Comparison of ENCODE assay signal across 8 mouse cellular contexts in the genomic region with DNA sequence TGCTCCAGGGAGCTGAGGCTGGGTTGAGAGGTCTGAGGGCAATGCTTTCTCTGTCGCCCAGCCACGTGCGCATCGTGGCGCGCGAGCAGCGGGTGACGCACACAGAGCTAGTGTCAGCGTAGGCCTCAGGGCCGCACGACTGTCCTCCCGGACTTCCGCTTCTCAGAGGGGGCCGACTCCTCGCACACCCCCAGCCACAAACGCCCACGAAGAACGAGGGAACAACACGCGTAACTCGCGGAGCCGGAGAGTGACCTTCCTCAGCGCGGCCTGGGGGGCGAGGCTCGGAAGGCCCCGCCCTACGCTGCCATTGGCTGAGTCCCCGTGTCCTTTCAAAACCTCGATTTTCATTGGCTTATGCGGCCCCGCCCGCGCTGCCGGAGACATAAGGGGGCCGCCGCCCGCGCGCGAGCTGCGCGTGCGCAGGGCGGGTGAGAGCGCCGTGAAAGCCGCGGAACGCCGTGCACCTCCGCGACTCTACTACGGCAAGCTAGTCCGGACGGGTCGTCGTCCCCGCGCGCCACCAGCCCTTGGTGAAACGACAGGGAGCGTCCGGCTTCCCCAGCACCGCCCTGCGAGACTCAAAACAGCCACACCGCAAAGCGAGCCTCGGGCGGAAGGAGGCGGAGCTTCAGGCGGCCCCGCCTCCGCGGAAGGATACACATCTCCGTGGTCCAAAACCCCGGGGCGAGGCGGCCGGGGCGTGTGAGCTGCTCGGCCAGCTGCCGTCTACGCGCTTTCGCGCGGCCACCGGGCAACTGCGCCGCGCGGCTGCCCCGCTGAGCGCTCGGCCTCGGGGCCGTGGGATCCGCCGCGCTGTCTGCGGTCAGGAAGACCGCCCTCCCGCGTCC. TPM values are rescaled to one million over a fixed set of nuclear protein-coding genes. Genes with fewer than 3 reads are reported as not detected.
DNase-seq lines count a peak whose midpoint lies in the region; ATAC-seq lines count a peak whose summit lies in the region.

A gene (plus strand): TSS at position 415 of the 851 bp plus-strand sequence.

- peak within 1 kb of the TSS; percentile 90 for H3K4me2 ChIP-seq in hindbrain, embryonic 16.5 days (ENCODE audit: low read length)

- peak within 1 kb of the TSS; percentile 97 for H3K27ac ChIP-seq in hindbrain, embryonic 16.5 days (ENCODE audit: low read depth, low read length)
- H3K27ac ChIP-seq in macrophage: peak within 1 kb of the TSS; percentile 51

- peak within 1 kb of the TSS; percentile 96 for H3K9ac ChIP-seq in hindbrain, embryonic 16.5 days (ENCODE audit: low read depth, low read length)

- DNase-seq in T-cell, adult 2 months (ENCODE audit: low spot score): peak; percentile 95
- peak; percentile 97 for DNase-seq in cerebellum, postnatal 36 days
- peak; percentile 96 for DNase-seq in gastrocnemius, adult 18-20 months (ENCODE audit: low spot score)
- DNase-seq in left cerebral cortex, adult 18-20 months (ENCODE audit: low spot score in 2 of 2): peak; percentile 93 to 97
- DNase-seq in right cerebral cortex, adult 18-20 months: peak; percentile 97
- DNase-seq in urinary bladder, postnatal 10 days (ENCODE audit: low spot score): peak; percentile 77

- no peaks in the 10 kb centered on the region for H3K27me3 ChIP-seq in hindbrain, embryonic 16.5 days (replicated peaks; ENCODE audit: control insufficient read depth, insufficient read depth, low read length)

- peak within 1 kb of the TSS; percentile 97 for H3K4me3 ChIP-seq in hindbrain, embryonic 16.5 days (ENCODE audit: low read length)
- peak within 1 kb of the TSS; percentile 24 for H3K4me3 ChIP-seq in macrophage (ENCODE audit: inconsistent target)

- no peaks in the 10 kb centered on the region; the same call in 1 of the 2 replicates for H3K79me2 ChIP-seq in macrophage (ENCODE audit: inconsistent target)

- peaks cover 21% of the 10 kb centered on the region for H3K4me1 ChIP-seq in hindbrain, embryonic 16.5 days (ENCODE audit: control insufficient read depth, insufficient read depth, low read depth, low read length)

- WGBS in hindbrain, embryonic 16.5 days: under 1% methylated on average over 104 of the region's 107 CpGs
- WGBS in macrophage (ENCODE audit: missing documents): under 1% methylated on average over 97 of the region's 107 CpGs

- H3K9me3 ChIP-seq in hindbrain, embryonic 16.5 days (ENCODE audit: control insufficient read depth, low read length): no peaks in the 10 kb centered on the region

- peak; percentile 88 for ATAC-seq in hindbrain, embryonic 16.5 days

- peaks cover 16% of the 10 kb centered on the region for H3K36me3 ChIP-seq in hindbrain, embryonic 16.5 days (ENCODE audit: control insufficient read depth, insufficient read depth, low read length)
- peaks cover 4% of the 10 kb centered on the region; the same call in 1 of the 2 replicates for H3K36me3 ChIP-seq in macrophage (ENCODE audit: inconsistent target)

RNA-seq across cellular contexts. Expression of the gene that starts here (rescaled TPM):
- total RNA-seq in gastrocnemius, adult 18-20 months (2021): 10 to 100 TPM; 24.1 to 37.3 TPM
- 71.4 and 77.4 TPM in 2 replicates for polyA plus RNA-seq in hindbrain, embryonic 16.5 days (2015; fragmentation: Nextera tagmentation; extraction: Ambion mirVana)
- 10 to 100 TPM; 36.3 to 45.9 TPM for total RNA-seq in left cerebral cortex, adult 18-20 months (2021)
- 100 to 1,000 TPM in 1 of 26 experiments, 10 to 100 TPM in 23, 1 to 10 TPM in 2; 6.6 to 141 (median 25.1) TPM for total RNA-seq in macrophage (2018; cell fraction: chromatin; rRNA removed)
- total RNA-seq in macrophage (2018; cell fraction: cytosol; rRNA removed): 10 to 100 TPM in 21 of 26 experiments, 1 to 10 TPM in 5; 6.8 to 83.9 (median 17.8) TPM
- 100 to 1,000 TPM in 2 of 26 experiments, 10 to 100 TPM in 24; 10.5 to 127 (median 24.4) TPM for total RNA-seq in macrophage (2018; cell fraction: nucleus; rRNA removed)
- polyA plus RNA-seq in macrophage (2018): 2.9 to 8.0 TPM (median 7.6 TPM) in 3 replicates

Comparison
In these comparisons a context has a peak if more than half of its experiments do, and no peak if none do; other contexts are left out.
1. Peak in every context shown above with its lines: DNase-seq, ATAC-seq, H3K4me3 ChIP-seq and H3K27ac ChIP-seq.